Mouse (Mus musculus): ENCODE results near the gene Hikeshi.

The Hikeshi gene

GRCm38 (mm10) chr7:89913432-89914158 is 27.4 kb downstream of the Hikeshi start:
- no peak for DNase-seq (ENCODE audit: extremely low read depth, low read depth, low spot score)

- no peak for DNase-seq (ENCODE audit: extremely low read depth, low read depth, low spot score)
These were observed 28.6 kb downstream of the Hikeshi start for GRCm38 (mm10) chr7:89912356-89912755.

- no peak for DNase-seq (ENCODE audit: extremely low read depth, low read depth, low spot score)
These were observed 31.3 kb downstream of the Hikeshi start for GRCm38 (mm10) chr7:89909711-89910110.

- DNase-seq (ENCODE audit: extremely low read depth, low read depth, low spot score), result no peak
These were observed 31.9 kb downstream of the Hikeshi start for GRCm38 (mm10) chr7:89908899-89909621.

GRCm38 (mm10) chr7:89908421-89908820 is 32.6 kb downstream of the Hikeshi start:
- no peak for DNase-seq (ENCODE audit: extremely low read depth, low read depth, low spot score)

GRCm38 (mm10) chr7:89907950-89908349 is 33.1 kb downstream of the Hikeshi start:
- DNase-seq (ENCODE audit: extremely low read depth, low read depth, low spot score), result no peak

- DNase-seq (ENCODE audit: extremely low read depth, low read depth, low spot score), result no peak
These were observed 37.3 kb downstream of the Hikeshi start, which contains the start of gene Ccdc81 for GRCm38 (mm10) chr7:89903442-89904343. Ccdc81 (minus strand) TSS chr7:89903629.

- DNase-seq (ENCODE audit: extremely low read depth, low read depth, low spot score), result no peak
These were observed 38.0 kb downstream of the Hikeshi start for GRCm38 (mm10) chr7:89903007-89903406.

GRCm38 (mm10) chr7:89891856-89892255 is 49.1 kb downstream of the Hikeshi start:
- no peak for DNase-seq (ENCODE audit: extremely low read depth, low read depth, low spot score)

- no peak for DNase-seq (ENCODE audit: extremely low read depth, low read depth, low spot score)
These were observed 49.6 kb downstream of the Hikeshi start for GRCm38 (mm10) chr7:89891412-89891811.

- no peak for DNase-seq (ENCODE audit: extremely low read depth, low read depth, low spot score)
These were observed 56.5 kb downstream of the Hikeshi start for GRCm38 (mm10) chr7:89884551-89884950.

- DNase-seq (ENCODE audit: extremely low read depth, low read depth, low spot score), result no peak
These were observed 61.3 kb downstream of the Hikeshi start for GRCm38 (mm10) chr7:89879686-89880085.

All from fat pad, adult 2 months (tissue).